Mouse (Mus musculus): Measurements from ENCODE around the gene Wfs1.

- TF ChIP-seq CTCF (IDR thresholded peaks at IDR 0.05; ENCODE audit: low read depth, low read length) (no peak), POLR2A (IDR thresholded peaks at IDR 0.05; ENCODE audit: borderline replicate concordance, low read depth, low read length) (no peak)
These were observed 38.1 kb downstream of the Wfs1 start for GRCm38 (mm10) chr5:36950871-36951270.

Data from bone marrow macrophage, adult 2 months (primary cell).